Mouse (Mus musculus) forebrain, embryonic 10.5 days (tissue): ENCODE data around the gene Cnot1. TPM values are rescaled to one million over a fixed set of nuclear protein-coding genes. Genes with fewer than 3 reads are reported as not detected.

Source experiments
- DNase-seq: peaks from one replicate; pipeline ENCODE4 v3.0.0-alpha.2; 2017; ENCODE audit warnings: low spot score; ENCODE audit errors: extremely low spot score
- H3K27ac ChIP-seq: fragments of 300-500 bp; sonication (generic); 2 replicates; pipeline ENCODE4 v1.5.1; 2016; ENCODE audit warnings: mild to moderate bottlenecking
- H3K27me3 ChIP-seq: fragments of 300-500 bp; sonication (generic); 2 replicates; pipeline ENCODE4 v1.6.1; 2016; ENCODE audit warnings: mild to moderate bottlenecking; ENCODE audit not compliant: poor library complexity, severe bottlenecking
- H3K36me3 ChIP-seq: fragments of 300-500 bp; sonication (generic); replicated peaks from 2 replicates; pipeline ENCODE4 v1.6.1; 2016; ENCODE audit warnings: mild to moderate bottlenecking, moderate library complexity
- H3K4me1 ChIP-seq: fragments of 300-500 bp; sonication (generic); 2 replicates; pipeline ENCODE4 v1.6.1; 2016
- H3K4me3 ChIP-seq: fragments of 300-500 bp; sonication (generic); 2 replicates; pipeline ENCODE4 v1.5.1; 2016; ENCODE audit warnings: mild to moderate bottlenecking, moderate library complexity
- H3K9me3 ChIP-seq: fragments of 300-500 bp; sonication (generic); 2 replicates; pipeline ENCODE4 v1.6.1; 2016; ENCODE audit warnings: mild to moderate bottlenecking, moderate library complexity
- WGBS: fragments of 180-500 bp; shearing (Covaris S2); methylation state at CpG from one replicate; pipeline ENCODE4 v1.1.7; 2016; 5-methylcytosine and 5-hydroxymethylcytosine counted together
- polyA plus RNA-seq: library from polyadenylated mRNA; unstranded; fragments of >200 nt; fragmentation: Nextera tagmentation; extraction: Ambion mirVana; gene quantifications from 2 replicates; pipeline ENCODE4 v1.2.1, GENCODE M21; 2016

Gene Cnot1
- polyA plus RNA-seq, 1 experiment from 2014 or later = 122 TPM

- no peaks in the 10 kb centered on the region for H3K27me3 ChIP-seq
- no peak overlapping the region for H3K27ac ChIP-seq
- no peak for DNase-seq
- no peaks in the 10 kb centered on the region for H3K4me1 ChIP-seq
- H3K36me3 ChIP-seq = peaks cover 98% of the 10 kb centered on the region
- H3K4me3 ChIP-seq = no peak overlapping the region
- 92% methylated on average over 2 of the region's 2 CpGs for WGBS
- H3K9me3 ChIP-seq = peaks cover 7% of the 10 kb centered on the region; the same call in 1 of the 2 replicates
These were observed 25.5 kb downstream of the Cnot1 start for GRCm38 (mm10) chr8:95781775-95782174.

GRCm38 (mm10) chr8:95781085-95781484 lies 26.2 kb downstream of the Cnot1 start:
- H3K36me3 ChIP-seq = peaks cover 93% of the 10 kb centered on the region
- no peak overlapping the region for H3K4me3 ChIP-seq
- no peaks in the 10 kb centered on the region for H3K27me3 ChIP-seq
- H3K4me1 ChIP-seq = no peaks in the 10 kb centered on the region
- 96% methylated on average over 3 of the region's 3 CpGs for WGBS
- H3K27ac ChIP-seq = no peak overlapping the region
- H3K9me3 ChIP-seq = peaks cover 7% of the 10 kb centered on the region; the same call in 1 of the 2 replicates
- DNase-seq = no peak

- Histone ChIP-seq H3K27ac (no peak overlapping the region), H3K4me1 (no peaks in the 10 kb centered on the region), H3K9me3 (no peaks in the 10 kb centered on the region), H3K27me3 (no peaks in the 10 kb centered on the region), H3K36me3 (peaks cover 100% of the 10 kb centered on the region), H3K4me3 (no peak overlapping the region)
- 93% methylated on average over 1 of the region's 1 CpGs for WGBS
- no peak for DNase-seq
These were observed 43.1 kb downstream of the Cnot1 start for GRCm38 (mm10) chr8:95764133-95764532.

GRCm38 (mm10) chr8:95760323-95760722 lies 46.9 kb downstream of the Cnot1 start:
- H3K4me3 ChIP-seq = no peak overlapping the region
- peaks cover 100% of the 10 kb centered on the region for H3K36me3 ChIP-seq
- H3K4me1 ChIP-seq = no peaks in the 10 kb centered on the region
- no peak for DNase-seq
- H3K27me3 ChIP-seq = no peaks in the 10 kb centered on the region
- no peak overlapping the region for H3K27ac ChIP-seq
- WGBS = 96% methylated on average over 6 of the region's 6 CpGs
- no peaks in the 10 kb centered on the region for H3K9me3 ChIP-seq

- peaks cover 100% of the 10 kb centered on the region for H3K36me3 ChIP-seq
- no peaks in the 10 kb centered on the region for H3K27me3 ChIP-seq
- H3K9me3 ChIP-seq = no peaks in the 10 kb centered on the region
- no peak overlapping the region for H3K27ac ChIP-seq
- H3K4me1 ChIP-seq = no peaks in the 10 kb centered on the region
- DNase-seq = no peak
- no peak overlapping the region for H3K4me3 ChIP-seq
- 100% methylated on average over 1 of the region's 1 CpGs for WGBS
These were observed 55.3 kb downstream of the Cnot1 start for GRCm38 (mm10) chr8:95751924-95752323.

GRCm38 (mm10) chr8:95748028-95748427 lies 59.2 kb downstream of the Cnot1 start:
- H3K36me3 ChIP-seq = peaks cover 100% of the 10 kb centered on the region
- no peak overlapping the region for H3K27ac ChIP-seq
- DNase-seq = no peak

GRCm38 (mm10) chr8:95741732-95742131 lies 65.5 kb downstream of the Cnot1 start:
- Histone ChIP-seq H3K4me1 (no peaks in the 10 kb centered on the region), H3K27me3 (no peaks in the 10 kb centered on the region), H3K36me3 (peaks cover 100% of the 10 kb centered on the region), H3K9me3 (no peaks in the 10 kb centered on the region), H3K27ac (no peak overlapping the region), H3K4me3 (no peak overlapping the region)
- no peak for DNase-seq
- 95% methylated on average over 7 of the region's 7 CpGs for whole genome bisulfite sequencing

More at GRCm38 (mm10) chr8:95748028-95748427, 59.2 kb downstream of the Cnot1 start:
- H3K9me3 ChIP-seq = no peaks in the 10 kb centered on the region
- WGBS = 96% methylated on average over 4 of the region's 4 CpGs
- H3K27me3 ChIP-seq = no peaks in the 10 kb centered on the region
- H3K4me1 ChIP-seq = no peaks in the 10 kb centered on the region
- no peak overlapping the region for H3K4me3 ChIP-seq

- Histone ChIP-seq H3K4me1 (no peaks in the 10 kb centered on the region), H3K27ac (no peak overlapping the region), H3K9me3 (no peaks in the 10 kb centered on the region), H3K4me3 (no peak overlapping the region), H3K27me3 (no peaks in the 10 kb centered on the region), H3K36me3 (peaks cover 100% of the 10 kb centered on the region)
- no peak for DNase-seq
- 90% methylated on average over 7 of the region's 7 CpGs for WGBS
These were observed 68.7 kb downstream of the Cnot1 start for GRCm38 (mm10) chr8:95738596-95738995.

DNA sequence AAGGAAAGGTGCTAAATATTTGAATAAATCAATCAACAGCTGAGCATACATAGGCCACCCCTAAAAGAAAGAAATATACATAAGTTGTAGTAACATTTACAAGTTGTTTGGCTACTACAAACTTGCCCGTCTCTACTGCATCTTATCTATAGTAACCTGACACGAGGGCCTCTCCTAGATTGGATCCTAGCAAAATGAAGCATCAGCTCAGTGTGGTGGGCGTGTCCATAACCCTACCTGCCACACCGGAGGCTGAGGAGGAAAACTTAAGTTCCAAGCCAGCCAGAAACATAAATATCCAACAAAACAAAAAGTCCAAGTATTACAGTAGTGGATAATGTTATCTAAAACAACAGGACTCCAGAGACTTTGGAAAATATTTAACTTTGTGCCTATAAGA lies 79.6 kb downstream of the Cnot1 start:
- Histone ChIP-seq H3K27ac (no peak overlapping the region), H3K4me1 (no peaks in the 10 kb centered on the region), H3K36me3 (peaks cover 98% of the 10 kb centered on the region), H3K9me3 (no peaks in the 10 kb centered on the region), H3K27me3 (no peaks in the 10 kb centered on the region), H3K4me3 (no peak overlapping the region)
- WGBS = 91% methylated on average over 4 of the region's 4 CpGs
- DNase-seq = no peak

DNA sequence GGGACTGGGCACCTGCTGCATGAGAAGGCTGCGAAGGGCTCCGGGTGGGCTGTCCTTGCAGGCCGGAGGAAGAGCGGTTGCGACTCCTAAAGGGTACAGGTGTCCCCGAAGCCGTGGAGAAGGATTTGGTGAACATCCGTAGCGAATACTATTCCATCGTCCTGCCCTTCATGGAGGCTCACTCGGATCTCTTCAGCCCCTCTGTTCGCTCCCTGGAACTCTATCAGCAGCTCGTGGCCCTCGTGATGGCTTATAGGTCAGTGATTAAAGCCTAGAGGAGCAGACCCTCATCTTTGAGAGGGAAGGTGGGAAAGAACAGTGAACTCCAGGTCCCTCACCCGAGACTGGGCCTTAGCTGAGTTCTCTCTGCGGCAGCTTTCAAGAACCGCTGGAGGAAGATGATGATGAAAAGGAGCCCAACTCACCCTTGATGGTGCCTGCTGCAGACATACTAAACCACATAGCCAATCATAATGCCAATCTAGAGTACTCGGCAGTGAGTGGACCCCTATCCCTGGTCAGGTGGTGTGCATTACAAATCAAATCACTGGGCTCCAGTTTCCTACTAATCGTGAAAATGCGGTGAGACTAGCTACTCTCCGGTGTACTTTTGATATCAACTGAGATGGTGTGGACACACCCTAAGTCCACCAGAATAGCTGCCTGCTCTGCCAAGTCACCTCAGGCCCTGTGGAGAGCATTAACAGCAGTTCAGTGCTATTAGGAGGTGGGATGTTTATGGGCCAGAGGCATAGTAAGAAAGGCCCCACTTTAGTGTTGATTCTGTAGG lies 90.5 kb downstream of the Cnot1 start:
- Histone ChIP-seq H3K4me3 (peak overlapping the region; percentile 91), H3K27me3 (no peaks in the 10 kb centered on the region), H3K9me3 (no peaks in the 10 kb centered on the region), H3K27ac (peak overlapping the region; percentile 94), H3K4me1 (peaks cover 24% of the 10 kb centered on the region), H3K36me3 (peaks cover 50% of the 10 kb centered on the region)
- DNase-seq = no peak
- WGBS = 22% methylated on average over 21 of the region's 21 CpGs

- H3K9me3 ChIP-seq = no peaks in the 10 kb centered on the region
- peak; percentile 90 for DNase-seq
- no peaks in the 10 kb centered on the region for H3K27me3 ChIP-seq
- under 1% methylated on average over 79 of the region's 79 CpGs for WGBS
- H3K4me3 ChIP-seq = peak within 1 kb of the TSS; percentile 91
- H3K36me3 ChIP-seq = peaks cover 42% of the 10 kb centered on the region
- peaks cover 24% of the 10 kb centered on the region for H3K4me1 ChIP-seq
- peak within 1 kb of the TSS; percentile 94 for H3K27ac ChIP-seq
These were observed 91.4 kb downstream of the Cnot1 start, which contains the start of gene Setd6 for GRCm38 (mm10) chr8:95715676-95716531. Gene Setd6, plus strand, starts transcription at chr8:95715881.

DNA sequence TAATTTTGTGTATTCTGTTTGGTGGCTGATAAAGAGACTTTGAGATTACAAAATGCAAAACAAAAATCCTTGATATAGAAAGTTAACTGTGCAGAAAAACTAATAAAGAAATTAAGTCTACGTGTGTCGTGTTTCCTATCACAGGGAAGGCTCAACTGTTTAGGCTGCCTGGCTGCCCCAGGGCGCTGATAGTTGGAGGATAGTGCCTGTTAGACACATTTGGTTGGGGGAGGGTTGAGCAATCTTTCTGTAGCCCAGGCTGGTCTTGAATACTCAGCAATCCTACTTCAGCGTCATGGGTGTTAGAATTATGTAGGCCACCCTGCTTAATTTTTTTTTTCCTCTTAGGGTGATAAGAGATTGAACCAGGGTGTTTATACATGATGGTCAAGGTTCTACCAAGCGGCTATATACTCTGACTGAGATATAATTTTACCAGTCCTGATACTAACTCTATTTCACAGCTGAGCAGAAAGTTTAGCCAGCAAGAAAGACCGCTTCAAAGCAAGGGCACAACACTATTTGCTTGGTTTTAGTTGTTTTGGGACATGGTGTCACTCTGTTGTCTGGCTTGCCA lies 92.3 kb downstream of the Cnot1 start:
- peak overlapping the region; percentile 91 for H3K4me3 ChIP-seq
- peak overlapping the region; percentile 94; the same call in 1 of the 2 replicates for H3K27ac ChIP-seq
- 91% methylated on average over 6 of the region's 6 CpGs for WGBS
- H3K4me1 ChIP-seq = peaks cover 28% of the 10 kb centered on the region
- H3K36me3 ChIP-seq = peaks cover 32% of the 10 kb centered on the region
- no peaks in the 10 kb centered on the region for H3K27me3 ChIP-seq
- DNase-seq = no peak
- H3K9me3 ChIP-seq = no peaks in the 10 kb centered on the region
